Mouse (Mus musculus) brain, adult 2 months (tissue): ENCODE results near the gene Cd80.
A peak's percentile ranks its signal among the peaks of the same experiment; 100 is the strongest.

Source experiments
- DNase-seq: peaks from one replicate; pipeline ENCODE4 v3.0.0; 2011; ENCODE audit warnings: low read depth, low spot score

Cd80 gene

GRCm38 (mm10) chr16:38448458-38448857 is 6.9 kb upstream of the Cd80 start:
- DNase-seq, result no peak

DNA sequence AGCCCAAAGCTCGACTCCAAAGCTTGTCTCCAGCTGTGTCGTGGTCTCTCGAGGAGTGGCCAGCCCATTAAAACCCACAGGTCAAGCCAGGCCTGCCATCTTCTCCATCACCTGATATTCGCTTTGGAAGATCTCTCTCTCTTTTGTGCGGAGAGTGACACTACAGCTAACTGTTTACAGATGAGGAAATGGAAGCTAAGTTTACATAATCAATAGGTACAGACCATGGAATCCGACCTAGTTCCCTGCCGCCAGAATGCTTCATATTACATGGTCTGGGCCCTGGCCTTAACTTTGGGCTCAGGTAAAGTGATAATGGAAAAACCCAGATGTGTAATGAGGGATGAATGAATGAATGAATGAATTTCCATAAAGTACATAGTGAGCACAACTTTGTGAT is 4.7 kb upstream of the Cd80 start:
- DNase-seq, result no peak

GRCm38 (mm10) chr16:38451421-38452205 is 3.7 kb upstream of the Cd80 start:
- DNase-seq, result peak; percentile 52

- peak; percentile 96 for DNase-seq
These were observed 2.7 kb upstream of the Cd80 start, which contains the start of gene Adprh for GRCm38 (mm10) chr16:38452442-38453202. Adprh (minus strand) TSS chr16:38452703.

DNA sequence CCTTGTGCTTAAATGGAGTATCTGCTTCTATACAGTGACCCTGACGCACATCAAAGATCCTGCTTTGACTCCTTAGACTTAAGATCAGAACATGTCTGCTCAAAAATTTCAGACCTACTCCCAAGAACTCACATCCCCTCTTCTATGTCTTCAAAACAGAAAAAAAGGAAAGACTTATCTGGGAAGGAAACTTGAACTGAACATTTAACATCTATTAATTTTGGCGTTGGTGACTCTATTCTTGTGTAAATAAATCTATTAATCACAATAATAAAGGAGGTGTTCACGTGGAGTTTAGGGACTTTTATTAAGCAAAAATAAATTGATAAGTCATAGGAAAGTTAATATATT is 2.2 kb upstream of the Cd80 start:
- no peak for DNase-seq

- no peak for DNase-seq
These were observed 1.4 kb upstream of the Cd80 start for GRCm38 (mm10) chr16:38453952-38454351.

GRCm38 (mm10) chr16:38454533-38455254 is 667 bp upstream of the Cd80 start:
- no peak for DNase-seq

GRCm38 (mm10) chr16:38456812-38457567 is 1.6 kb downstream of the Cd80 start:
- DNase-seq, result peak; percentile 43

- DNase-seq, result no peak
These were observed 3.4 kb downstream of the Cd80 start for GRCm38 (mm10) chr16:38458600-38459280.

DNA sequence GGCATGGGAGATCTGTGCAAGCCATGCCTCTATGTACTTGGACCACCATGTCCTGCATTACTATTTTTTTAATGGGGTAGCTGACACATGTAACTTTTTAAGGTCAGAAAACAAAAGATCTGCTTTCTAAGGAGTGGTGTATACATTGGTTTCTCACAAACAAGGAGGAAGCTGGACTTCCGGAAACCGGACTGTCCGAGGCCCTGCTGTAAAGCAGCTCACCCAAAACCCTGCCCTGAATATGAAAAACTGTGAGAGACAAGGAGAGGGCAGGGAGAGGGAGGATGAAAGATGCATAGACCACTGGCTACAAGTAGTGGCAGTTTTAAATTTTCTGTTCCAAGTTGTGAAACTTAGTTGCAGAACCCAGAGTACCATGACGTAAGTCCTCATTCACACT is 4.6 kb downstream of the Cd80 start:
- DNase-seq, result no peak

- DNase-seq, result no peak
These were observed 6.4 kb downstream of the Cd80 start for GRCm38 (mm10) chr16:38461749-38462148.

- no peak for DNase-seq
These were observed 6.8 kb downstream of the Cd80 start for GRCm38 (mm10) chr16:38462161-38462560.

DNA sequence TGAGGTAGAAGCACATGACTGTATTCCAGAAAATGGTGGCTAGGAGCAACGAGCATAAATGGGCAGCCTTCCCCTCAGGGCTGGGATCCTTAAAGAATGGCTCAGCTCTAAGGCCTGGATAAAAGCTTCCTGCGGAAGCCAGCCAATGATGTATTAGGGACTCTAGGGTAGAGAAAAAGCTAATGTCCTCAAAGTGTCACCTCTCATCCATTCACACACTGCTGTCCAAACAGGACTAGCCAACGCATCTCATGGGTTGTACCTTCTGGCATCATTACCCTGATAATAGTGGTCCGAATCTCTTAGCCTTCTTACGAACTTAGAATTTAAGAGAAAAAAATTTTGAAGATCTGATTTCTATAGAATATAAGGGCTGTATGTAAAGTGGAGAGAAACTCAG is 7.9 kb downstream of the Cd80 start:
- no peak for DNase-seq

- DNase-seq, result no peak
These were observed 10.7 kb downstream of the Cd80 start for GRCm38 (mm10) chr16:38466089-38466488.

DNA sequence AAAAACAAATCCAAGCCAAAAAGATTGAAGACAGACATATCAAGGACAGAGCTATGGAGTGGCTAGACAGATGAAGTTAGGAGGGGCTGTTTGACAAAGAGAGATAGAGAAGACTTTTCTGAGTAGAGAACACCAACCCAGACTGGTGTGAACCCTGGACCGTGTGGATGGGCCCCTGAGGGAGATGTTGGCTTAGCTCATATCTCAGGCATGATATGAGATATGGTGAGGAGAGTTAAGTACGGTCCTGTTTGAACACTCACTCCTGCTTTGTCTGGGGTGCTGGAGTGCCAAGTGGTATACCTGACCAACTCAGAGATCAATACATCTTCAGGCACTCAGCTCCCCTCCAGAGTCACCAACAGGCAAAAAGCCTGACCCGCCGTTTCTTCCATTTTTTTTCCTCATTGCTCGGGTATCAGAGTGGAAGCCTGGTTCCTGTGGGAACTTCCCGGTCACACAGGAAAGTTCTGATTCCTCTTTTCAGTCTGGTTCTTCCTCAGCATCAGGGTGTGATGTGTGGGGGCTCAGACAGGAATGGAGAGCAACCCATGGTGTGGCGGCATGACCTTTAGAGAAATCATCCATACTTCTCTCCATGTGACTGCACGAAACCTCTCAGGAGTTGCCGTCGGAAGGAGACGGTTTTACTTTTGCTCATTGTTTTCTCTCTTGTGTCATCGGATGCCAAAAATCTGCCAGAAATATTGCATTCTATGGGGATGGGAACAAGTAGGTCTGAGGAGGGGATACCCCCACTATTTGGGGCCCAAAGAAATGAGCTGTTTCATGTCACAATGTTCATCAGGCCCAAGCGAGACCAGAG is 11.9 kb downstream of the Cd80 start:
- DNase-seq, result no peak

GRCm38 (mm10) chr16:38467917-38468705 is 12.8 kb downstream of the Cd80 start:
- DNase-seq, result no peak

DNA sequence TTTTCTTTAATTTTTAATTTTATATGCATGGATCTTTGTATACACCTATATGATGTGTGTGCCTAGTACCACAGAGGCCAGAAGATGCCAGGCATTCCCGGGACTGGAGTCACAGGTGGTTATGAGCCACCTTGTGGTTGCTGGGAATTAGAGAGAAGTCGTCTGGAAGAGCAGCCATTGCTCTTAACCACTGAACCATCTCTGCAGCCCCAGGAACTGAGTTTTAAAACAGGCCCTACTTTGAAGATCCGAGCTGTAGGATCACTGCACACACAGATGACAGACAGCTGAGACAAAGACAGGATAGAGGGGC is 13.3 kb downstream of the Cd80 start:
- DNase-seq, result no peak

GRCm38 (mm10) chr16:38469437-38469836 is 14.1 kb downstream of the Cd80 start:
- no peak for DNase-seq

DNA sequence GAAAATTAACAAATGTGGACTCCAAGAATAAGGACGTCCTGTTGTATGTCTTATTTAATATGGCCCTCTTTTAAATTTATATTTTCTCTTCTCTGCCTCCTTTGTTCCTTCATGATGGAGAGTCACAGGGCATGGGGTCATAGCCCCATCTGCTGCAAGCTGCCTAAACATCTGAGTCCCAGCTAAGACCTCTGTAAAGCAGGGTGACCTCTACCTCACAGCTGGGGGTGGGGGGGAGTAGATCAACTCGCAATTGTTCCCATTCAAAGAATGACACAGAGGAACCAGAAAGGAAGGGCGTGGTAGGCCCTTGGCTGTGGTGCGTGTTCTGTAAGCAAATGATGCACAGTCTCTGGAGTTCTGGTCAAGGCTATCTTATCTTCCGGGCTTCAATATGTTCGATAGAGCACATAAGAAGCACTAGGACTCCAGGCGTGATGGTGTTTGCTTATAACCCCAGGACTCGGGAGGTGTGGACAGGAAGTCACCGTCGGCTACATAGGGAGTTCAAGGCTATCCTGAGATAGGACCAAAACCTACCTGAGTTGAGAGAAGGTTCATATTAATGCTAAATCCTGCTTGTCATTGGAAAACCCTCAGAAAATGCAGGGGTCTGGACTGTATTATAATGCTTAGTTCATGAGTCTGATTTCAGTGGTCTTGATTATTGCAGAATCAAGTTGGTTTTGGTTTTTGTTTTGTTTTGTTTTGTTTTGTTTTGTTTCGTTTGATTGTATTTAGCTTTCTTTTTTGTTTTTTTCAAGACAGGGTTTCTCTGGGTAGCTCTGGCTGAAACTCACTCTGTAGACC is 16.5 kb downstream of the Cd80 start:
- DNase-seq, result no peak
